ENCODE assay signal across 7 mouse cellular contexts in the genomic region with DNA sequence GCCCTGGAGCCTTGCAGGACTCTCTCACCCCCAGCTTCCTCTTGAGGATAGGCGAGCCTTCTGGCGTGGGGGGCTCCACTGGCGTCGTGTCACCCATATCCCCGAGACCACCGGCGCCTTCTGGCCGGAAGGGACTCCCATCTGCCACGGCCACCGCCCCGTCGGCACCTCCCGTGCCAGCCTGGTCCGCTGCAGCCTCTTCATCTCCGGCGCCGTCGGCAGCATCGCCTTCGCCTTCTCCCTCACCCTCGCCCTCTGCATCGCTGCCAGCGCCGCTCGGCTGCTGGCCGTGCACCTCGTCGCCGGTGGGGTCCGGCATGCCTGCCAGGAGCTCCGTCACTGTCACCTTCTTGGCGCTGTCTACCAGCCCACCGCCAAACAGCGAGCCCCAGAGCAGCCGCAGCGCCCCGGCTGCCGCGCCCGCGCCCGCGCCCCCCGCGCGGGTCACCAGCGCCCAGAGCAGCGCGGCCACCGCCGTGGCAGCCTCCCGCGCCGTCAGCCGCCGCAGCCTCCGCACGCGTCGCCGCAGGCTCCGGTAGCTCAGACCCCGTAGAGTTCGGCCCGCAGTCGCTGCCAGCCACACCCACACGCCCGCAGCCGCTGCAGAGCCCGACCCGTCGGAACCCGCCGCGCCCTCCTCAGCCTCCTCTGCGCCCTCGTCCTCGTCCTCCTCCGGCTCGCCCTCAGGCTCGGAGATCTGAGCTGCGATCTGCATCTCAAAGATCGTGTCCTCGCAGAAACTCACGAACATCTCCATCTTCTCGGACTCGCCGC. TPM values are rescaled to one million over a fixed set of nuclear protein-coding genes. Genes with fewer than 3 reads are reported as not detected.
DNase-seq lines count a peak whose midpoint lies in the region; ATAC-seq lines count a peak whose summit lies in the region.

No protein-coding gene starts in this region.

- no peaks in the 10 kb centered on the region for H3K36me3 ChIP-seq in megakaryocyte, embryonic 14.5 days (replicated peaks; ENCODE audit: low read length)
- no peaks in the 10 kb centered on the region for H3K36me3 ChIP-seq in forebrain, embryonic 10.5 days (replicated peaks)
- no peaks in the 10 kb centered on the region for H3K36me3 ChIP-seq in liver, embryonic 12.5 days
- H3K36me3 ChIP-seq in stomach, embryonic 16.5 days (ENCODE audit: control insufficient read depth, insufficient read depth, low read length): no peaks in the 10 kb centered on the region

- peak overlapping the region; percentile 91 for H3K4me3 ChIP-seq in megakaryocyte, embryonic 14.5 days (replicated peaks)
- peak overlapping the region; percentile 54 for H3K4me3 ChIP-seq in forebrain, embryonic 10.5 days
- peak overlapping the region; percentile 52 for H3K4me3 ChIP-seq in liver, embryonic 12.5 days
- H3K4me3 ChIP-seq in stomach, embryonic 16.5 days (replicated peaks; ENCODE audit: low read length): peak overlapping the region; percentile 47

- H3K27ac ChIP-seq in forebrain, embryonic 10.5 days: 0 out of 2 replicates have a peak overlapping the region, but pooled peaks have one; percentile 20
- H3K27ac ChIP-seq in liver, embryonic 12.5 days: no peak overlapping the region
- no peak overlapping the region for H3K27ac ChIP-seq in stomach, embryonic 16.5 days (ENCODE audit: low read length)

- ATAC-seq in megakaryocyte, adult 5-6 weeks (ENCODE audit: poor library complexity, severe bottlenecking): no peak
- ATAC-seq in liver, embryonic 12.5 days: no peak
- peak; percentile 14; the same call in 1 of the 2 replicates for ATAC-seq in stomach, embryonic 16.5 days (ENCODE audit: insufficient read depth, low FRiP score)

- H3K4me1 ChIP-seq in megakaryocyte, embryonic 14.5 days: peaks cover 60% of the 10 kb centered on the region
- H3K4me1 ChIP-seq in forebrain, embryonic 10.5 days: peaks cover 10% of the 10 kb centered on the region
- H3K4me1 ChIP-seq in liver, embryonic 12.5 days: peaks cover 19% of the 10 kb centered on the region
- 0 out of 2 replicates have a peak, but pooled peaks cover 7% of the 10 kb centered on the region for H3K4me1 ChIP-seq in stomach, embryonic 16.5 days (ENCODE audit: control insufficient read depth, insufficient read depth, low read length)

- DNase-seq in forebrain, embryonic 10.5 days (ENCODE audit: extremely low spot score, low spot score): no peak
- no peak for DNase-seq in testis, postnatal 10 days (ENCODE audit: low spot score)
- DNase-seq in cerebellum, adult 18-20 months: no peak

- WGBS in forebrain, embryonic 10.5 days: 5% methylated on average over 88 of the region's 88 CpGs
- 5% methylated on average over 88 of the region's 88 CpGs for WGBS in liver, embryonic 12.5 days (ENCODE audit: insufficient replicate concordance)
- 3% methylated on average over 87 of the region's 88 CpGs for WGBS in stomach, embryonic 16.5 days

- H3K9ac ChIP-seq in liver, embryonic 12.5 days: peak overlapping the region; percentile 40; the same call in 1 of the 2 replicates
- peak overlapping the region; percentile 51 for H3K9ac ChIP-seq in stomach, embryonic 16.5 days (ENCODE audit: low read length)

- H3K27me3 ChIP-seq in megakaryocyte, embryonic 14.5 days (replicated peaks): peaks cover 66% of the 10 kb centered on the region
- H3K27me3 ChIP-seq in forebrain, embryonic 10.5 days (ENCODE audit: poor library complexity, severe bottlenecking): peaks cover 63% of the 10 kb centered on the region
- H3K27me3 ChIP-seq in liver, embryonic 12.5 days (replicated peaks): peaks cover 69% of the 10 kb centered on the region
- peaks cover 32% of the 10 kb centered on the region for H3K27me3 ChIP-seq in stomach, embryonic 16.5 days (ENCODE audit: control insufficient read depth, insufficient read depth, low read length)

- peaks cover 14% of the 10 kb centered on the region for H3K9me3 ChIP-seq in megakaryocyte, embryonic 14.5 days
- H3K9me3 ChIP-seq in forebrain, embryonic 10.5 days: peaks cover 6% of the 10 kb centered on the region
- peaks cover 6% of the 10 kb centered on the region for H3K9me3 ChIP-seq in liver, embryonic 12.5 days (replicated peaks)
- no peaks in the 10 kb centered on the region for H3K9me3 ChIP-seq in stomach, embryonic 16.5 days (replicated peaks; ENCODE audit: control insufficient read depth, low read length)

- H3K4me2 ChIP-seq in liver, embryonic 12.5 days: peak overlapping the region; percentile 70
- H3K4me2 ChIP-seq in stomach, embryonic 16.5 days (ENCODE audit: low read depth, low read length): peak overlapping the region; percentile 66

RNA-seq across cellular contexts. Expression of a gene that starts 37.8 kb away (rescaled TPM):
- 270 and 353 TPM in 2 replicates for polyA plus RNA-seq in megakaryocyte, embryonic 14.5 days (2012; ENCODE audit: insufficient read depth, low replicate concordance)
- total RNA-seq in megakaryocyte, adult 5-6 weeks (2015): 53.8 and 54.4 TPM in 2 replicates
- 44.2 and 60.4 TPM in 2 replicates for total RNA-seq in megakaryocyte, adult 5-6 weeks (2017)
- polyA plus RNA-seq in forebrain, embryonic 10.5 days (2016; fragmentation: Nextera tagmentation; extraction: Ambion mirVana): 10.2 and 13.4 TPM in 2 replicates
- polyA plus RNA-seq in liver, embryonic 12.5 days (2016; fragmentation: Nextera tagmentation; extraction: Ambion mirVana): 33.3 and 35.0 TPM in 2 replicates
- polyA plus RNA-seq in stomach, embryonic 16.5 days (2015; fragmentation: Nextera tagmentation; extraction: Ambion mirVana): 7.9 and 8.4 TPM in 2 replicates

RNA-seq across cellular contexts. Expression of a gene that starts 38.0 kb away (rescaled TPM):
- polyA plus RNA-seq in megakaryocyte, embryonic 14.5 days (2012; ENCODE audit: insufficient read depth, low replicate concordance): 143 and 185 TPM in 2 replicates
- 216 and 241 TPM in 2 replicates for total RNA-seq in megakaryocyte, adult 5-6 weeks (2015)
- total RNA-seq in megakaryocyte, adult 5-6 weeks (2017): 340 and 348 TPM in 2 replicates
- polyA plus RNA-seq in forebrain, embryonic 10.5 days (2016; fragmentation: Nextera tagmentation; extraction: Ambion mirVana): 415 and 425 TPM in 2 replicates
- polyA plus RNA-seq in liver, embryonic 12.5 days (2016; fragmentation: Nextera tagmentation; extraction: Ambion mirVana): 325 and 336 TPM in 2 replicates
- polyA plus RNA-seq in stomach, embryonic 16.5 days (2015; fragmentation: Nextera tagmentation; extraction: Ambion mirVana): 339 and 345 TPM in 2 replicates

RNA-seq across cellular contexts. Expression of a gene that starts 57.5 kb away (rescaled TPM):
- 517 and 590 TPM in 2 replicates for polyA plus RNA-seq in megakaryocyte, embryonic 14.5 days (2012; ENCODE audit: insufficient read depth, low replicate concordance)
- total RNA-seq in megakaryocyte, adult 5-6 weeks (2015): 82.5 and 87.8 TPM in 2 replicates
- total RNA-seq in megakaryocyte, adult 5-6 weeks (2017): 44.7 and 55.1 TPM in 2 replicates
- polyA plus RNA-seq in forebrain, embryonic 10.5 days (2016; fragmentation: Nextera tagmentation; extraction: Ambion mirVana): 235 and 255 TPM in 2 replicates
- polyA plus RNA-seq in liver, embryonic 12.5 days (2016; fragmentation: Nextera tagmentation; extraction: Ambion mirVana): 165 and 166 TPM in 2 replicates
- 413 and 449 TPM in 2 replicates for polyA plus RNA-seq in stomach, embryonic 16.5 days (2015; fragmentation: Nextera tagmentation; extraction: Ambion mirVana)
